Mouse (Mus musculus) 3134 (cell line): ENCODE measurements around the gene Slc30a9.

Experiments
- DNase-seq: peaks from one replicate; pipeline ENCODE4 v3.0.0-alpha.2; 2011; ENCODE audit warnings: low spot score; ENCODE audit not compliant: insufficient read length; ENCODE audit errors: extremely low read depth

Gene Slc30a9

DNA sequence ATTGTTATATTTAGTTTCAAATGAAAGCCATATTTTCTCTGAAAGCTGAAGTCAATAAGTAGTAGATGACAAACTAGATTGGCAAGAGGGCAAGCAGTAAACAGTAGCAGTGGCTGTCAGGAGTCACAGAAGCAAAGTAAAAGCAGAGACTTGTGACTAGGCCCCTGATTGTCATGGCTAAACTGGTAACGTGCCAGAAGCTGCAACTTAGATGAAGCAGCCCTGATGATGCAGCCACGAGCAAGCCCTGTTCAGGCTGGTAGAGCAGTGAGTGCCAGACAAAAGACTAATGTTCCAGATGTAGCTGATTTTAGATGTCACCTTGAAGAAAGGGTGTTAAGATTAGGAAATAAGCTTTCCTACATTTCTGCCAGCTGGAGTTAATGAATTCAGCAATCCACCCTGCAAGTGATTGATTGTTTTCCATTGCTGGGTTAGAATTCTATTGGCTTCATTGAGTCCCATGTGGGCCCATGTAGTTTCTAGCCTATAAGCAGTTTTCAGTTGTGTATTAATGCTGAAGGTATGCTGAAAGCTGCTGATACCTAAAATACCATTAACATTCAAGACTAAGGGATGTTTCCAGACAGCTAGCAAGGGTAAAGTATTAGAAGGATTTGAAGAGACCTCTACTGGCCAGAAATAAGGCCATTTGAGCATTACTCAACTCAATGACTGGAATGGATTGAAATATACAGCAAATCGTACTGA is 5.2 kb downstream of the Slc30a9 start:
- no peak for DNase-seq

DNA sequence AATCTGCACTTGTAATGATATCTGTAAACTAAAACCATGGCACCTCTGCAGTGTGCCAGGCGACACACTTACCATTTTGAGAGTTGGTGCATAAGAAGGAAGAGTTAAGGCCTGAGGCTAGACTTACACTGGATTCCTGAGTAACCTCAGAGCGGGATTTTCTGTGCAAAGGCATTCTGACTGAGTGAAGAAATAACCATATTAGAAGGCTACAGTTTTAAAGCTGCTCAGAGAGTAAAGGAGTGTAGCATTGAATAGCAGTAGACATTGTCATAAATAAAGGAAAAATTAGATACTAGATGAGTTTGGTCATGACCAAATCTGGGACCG is 5.7 kb downstream of the Slc30a9 start:
- no peak for DNase-seq

DNA sequence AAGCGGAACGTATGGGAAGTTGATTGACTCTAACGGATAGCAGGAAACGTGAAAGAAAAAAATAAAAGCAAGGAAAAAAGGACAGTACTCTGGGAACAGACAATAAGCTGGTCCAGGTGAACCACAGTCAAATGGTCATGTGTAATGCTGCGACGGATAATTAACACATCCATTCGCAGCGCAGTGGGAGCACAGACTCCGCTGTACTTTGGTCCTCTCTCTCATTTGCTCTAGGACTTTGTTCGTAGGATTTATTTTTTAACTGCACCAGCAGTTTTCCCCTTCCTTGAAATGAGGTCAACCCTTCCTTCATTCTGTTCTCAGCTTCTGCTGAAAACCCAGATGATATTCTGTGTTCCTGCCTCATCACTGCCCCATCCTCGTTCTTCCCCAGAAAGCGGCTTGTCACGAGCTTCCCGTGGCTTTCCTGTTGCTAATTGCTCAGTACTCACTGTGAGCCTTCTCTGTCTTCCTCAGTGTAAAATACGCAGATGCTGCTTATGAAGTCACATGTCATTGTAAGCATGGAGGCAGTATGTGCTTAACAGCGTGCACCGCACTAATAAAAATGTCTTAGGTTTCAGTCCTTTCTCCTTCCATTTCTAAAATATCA is 15.0 kb downstream of the Slc30a9 start:
- no peak for DNase-seq

DNA sequence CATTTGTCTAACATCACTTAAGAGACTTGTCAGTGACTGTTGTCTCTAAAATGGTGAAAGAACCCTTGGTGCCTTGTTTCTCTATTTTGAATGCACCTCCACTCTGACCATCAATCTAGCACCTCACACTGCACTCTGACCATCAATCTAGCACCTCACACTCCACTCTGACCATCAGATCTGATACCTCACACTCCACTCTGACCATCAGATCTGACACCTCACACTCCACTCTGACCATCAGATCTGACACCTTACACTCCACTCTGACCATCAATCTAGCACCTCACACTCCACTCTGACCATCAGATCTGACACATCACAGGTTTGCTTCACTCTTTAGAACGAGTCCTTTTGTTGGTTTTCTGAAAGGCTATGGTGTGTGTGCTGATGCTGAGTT is 17.3 kb downstream of the Slc30a9 start:
- no peak for DNase-seq

DNA sequence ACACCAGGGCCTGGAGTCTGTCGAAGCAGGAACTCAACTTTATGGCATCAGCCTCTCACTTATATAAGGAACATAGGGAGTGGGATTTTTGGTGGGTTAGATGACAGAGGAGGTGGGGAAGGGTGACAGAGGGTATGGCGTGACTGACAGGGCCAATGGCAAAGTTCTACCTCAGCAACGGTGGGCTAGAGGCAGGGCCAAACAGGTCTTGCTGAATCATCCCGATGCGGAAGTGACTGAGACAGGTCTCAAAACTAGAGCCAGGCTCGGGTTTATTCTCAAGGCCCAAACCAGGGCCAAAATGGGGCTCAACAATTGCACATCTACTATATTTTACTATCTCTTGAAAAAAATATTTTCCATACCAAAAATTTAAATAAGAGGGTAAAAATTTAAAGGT is 34.1 kb downstream of the Slc30a9 start:
- DNase-seq = no peak

DNA sequence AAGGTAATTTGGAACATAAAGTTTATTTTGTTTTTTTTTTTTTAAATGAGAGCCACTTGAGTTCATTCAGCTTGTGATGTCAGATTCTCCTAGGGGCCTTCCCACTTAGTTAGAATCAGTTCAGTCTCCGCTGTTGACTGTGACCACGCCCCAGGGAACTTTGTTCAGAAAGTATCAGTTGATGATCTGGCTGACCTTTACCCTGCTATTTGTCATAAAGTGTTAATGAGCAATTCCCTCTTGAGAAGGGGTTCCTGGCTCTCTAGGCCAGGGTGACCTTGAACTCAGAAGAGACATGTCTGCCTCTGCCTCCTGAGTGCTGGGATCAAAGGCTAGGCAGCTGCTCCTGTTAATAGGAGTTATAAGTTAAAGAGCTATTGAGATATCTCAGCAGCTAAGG is 40.3 kb downstream of the Slc30a9 start:
- no peak for DNase-seq

DNA sequence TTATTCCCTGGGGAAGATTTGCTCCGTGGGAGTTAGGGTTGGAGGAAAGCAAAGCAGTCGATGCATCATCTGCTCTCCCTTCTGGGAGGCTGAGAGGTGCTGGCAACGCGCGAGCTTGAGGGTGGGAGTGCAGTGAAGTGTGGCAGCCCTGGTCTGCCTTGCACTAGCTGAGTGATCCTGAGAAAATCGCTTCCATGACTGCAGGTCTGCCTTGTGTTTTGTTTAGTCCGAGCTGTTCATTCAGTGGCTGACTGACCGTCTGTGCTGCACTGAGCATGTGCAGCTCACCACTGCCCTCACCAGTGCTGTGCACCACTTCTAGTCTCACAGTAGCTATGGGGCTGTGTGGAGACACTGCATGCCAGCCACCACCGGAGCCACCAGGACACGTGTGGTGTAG is 42.2 kb downstream of the Slc30a9 start:
- no peak for DNase-seq

DNA sequence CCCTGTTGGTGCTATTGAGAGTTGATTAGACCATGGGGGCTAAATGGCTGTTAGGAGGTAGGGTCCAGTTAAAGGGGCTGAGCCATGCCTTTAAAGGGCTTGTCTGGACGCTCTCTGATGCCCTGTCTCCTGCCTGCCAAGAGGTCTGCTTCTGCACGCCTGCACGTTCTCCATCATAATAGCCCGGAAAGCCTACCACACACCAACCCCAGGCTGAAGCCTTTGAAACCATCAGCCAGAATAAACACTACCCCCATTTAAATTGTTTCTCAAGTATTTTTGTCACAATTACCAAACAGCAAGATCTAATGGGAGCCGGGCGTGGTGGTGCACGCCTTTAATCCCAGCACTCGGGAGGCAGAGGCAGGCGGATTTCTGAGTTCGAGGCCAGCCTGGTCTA is 55.6 kb downstream of the Slc30a9 start:
- no peak for DNase-seq

DNA sequence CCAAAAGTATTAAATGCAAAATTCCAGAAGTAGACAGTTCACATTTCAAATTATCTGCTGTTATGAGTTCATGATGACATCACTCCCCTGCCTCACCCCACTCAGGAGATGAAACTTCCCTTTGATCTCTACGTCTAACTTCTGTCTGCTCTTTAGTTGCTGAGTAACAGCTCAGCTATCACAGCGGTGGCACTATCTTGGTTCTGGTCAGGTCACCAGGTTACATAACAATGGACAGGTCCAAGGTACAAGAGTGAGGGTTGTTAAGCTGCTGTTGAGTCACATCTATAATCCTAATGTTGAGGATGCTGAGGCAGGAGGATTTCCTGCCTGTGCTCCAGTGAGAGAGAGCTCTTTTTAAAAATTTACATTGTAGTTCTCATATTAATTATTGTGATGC is 56.2 kb downstream of the Slc30a9 start:
- no peak for DNase-seq

DNA sequence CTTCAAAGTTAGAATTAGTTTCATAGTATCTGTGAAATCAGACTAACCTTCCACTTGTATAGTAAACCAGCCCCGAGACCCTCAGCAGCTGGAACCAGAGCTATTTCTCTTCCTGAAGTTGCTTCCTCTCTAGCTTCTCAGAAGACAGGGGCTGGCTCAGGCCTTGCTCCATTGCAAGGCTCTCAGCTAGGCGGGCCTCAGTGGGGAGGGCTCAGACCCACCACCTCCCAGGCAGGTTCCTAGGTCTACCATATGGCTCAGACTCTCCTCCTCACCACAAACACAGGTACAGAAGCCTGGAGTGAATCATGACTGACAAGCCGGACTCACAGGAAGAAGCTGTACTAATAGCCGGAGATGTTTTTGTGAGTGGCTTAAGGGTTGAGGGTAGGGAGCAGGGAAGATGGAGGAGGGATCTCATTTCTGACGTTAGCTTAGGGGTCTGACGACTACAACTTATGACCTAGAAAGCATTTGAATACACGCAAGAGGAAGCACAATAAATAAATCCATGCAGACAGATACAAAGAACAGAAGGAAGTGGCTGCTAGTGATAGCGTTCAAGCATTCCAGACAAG is 70.4 kb downstream of the Slc30a9 start:
- DNase-seq = no peak

DNA sequence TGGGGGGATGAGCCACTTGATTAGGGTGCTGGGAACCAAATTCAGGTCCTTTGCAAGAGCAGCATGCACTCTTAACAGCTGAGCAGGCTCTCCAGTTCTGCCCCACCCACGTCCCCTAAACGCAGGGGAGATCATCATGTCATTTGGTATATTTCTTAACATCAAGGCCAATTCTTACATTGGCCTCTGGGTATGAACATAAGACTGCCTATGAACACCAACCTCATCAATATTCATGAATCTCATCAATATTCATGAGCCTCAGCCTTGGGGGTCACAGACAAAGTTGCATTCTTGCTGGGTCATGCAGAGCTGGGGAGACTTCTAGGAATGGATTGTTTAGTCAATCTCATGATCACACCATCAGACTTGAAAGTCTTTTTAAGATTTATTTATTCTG is 74.9 kb downstream of the Slc30a9 start:
- no peak for DNase-seq

DNA sequence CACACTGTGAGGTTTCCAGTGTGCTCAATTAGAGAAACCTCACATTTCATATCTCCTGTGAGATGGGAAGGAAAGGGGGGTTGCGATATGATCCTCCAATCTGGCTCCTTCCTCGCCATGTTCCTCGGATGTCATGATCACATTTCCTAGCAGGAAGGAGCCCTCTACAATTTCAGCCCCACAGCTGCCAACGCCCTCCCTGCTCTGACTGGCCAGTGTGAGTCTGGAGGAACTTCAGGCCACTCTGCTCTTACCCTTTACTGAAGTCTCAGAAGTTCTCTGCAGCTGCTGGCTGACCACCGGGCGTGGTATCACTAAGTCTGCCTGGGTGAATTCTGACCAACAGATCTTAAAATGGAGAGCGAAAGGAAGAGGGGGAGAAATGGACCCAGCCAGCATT is 75.8 kb downstream of the Slc30a9 start:
- no peak for DNase-seq

DNA sequence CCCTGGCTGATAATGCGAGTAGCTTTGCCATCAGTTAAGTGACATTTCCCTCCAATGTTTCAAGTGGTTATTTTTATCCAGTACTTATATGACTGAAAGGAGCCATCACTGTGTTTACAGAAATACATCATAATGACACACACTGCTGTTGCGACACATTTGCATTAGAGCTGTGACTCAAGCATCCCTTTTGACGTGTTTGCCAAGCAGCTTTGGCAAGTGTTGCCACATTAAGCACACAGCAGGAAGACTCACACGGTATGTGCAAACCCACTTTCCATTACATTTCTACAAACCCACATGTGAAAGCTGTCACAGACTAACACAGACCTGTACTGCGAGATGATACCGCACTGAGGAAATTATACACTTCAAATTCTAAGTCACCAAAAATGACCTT is 87.2 kb downstream of the Slc30a9 start:
- peak; percentile 27 for DNase-seq

DNA sequence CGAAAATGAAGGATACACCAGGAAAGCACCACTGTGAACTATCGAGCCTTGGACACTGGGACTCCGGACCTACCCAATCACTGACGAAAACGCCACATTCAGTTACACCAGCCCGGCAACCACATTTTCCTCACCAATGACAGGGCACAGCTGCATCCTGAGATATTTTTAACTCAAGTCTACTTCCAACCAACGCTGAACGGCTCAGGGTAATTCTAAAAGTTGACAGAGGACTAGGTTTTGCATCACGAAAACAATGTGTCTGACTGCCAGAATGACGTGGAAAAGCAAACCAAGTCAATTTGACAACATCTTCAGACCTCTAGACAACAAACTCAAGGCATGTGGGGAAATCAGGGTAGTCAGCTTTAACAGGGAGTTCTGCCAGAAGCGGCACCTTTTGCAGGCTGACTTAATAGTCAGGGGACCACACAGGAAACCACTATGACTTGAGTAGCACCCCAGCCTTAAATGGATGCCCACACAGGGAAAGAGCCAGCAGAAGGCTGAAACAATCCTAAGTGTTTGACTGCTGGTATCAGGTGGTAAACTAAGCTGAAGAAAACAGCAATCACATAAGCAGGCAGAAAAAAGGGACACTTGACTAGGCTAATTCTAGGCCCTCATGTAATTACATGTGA is 88.6 kb downstream of the Slc30a9 start:
- no peak for DNase-seq

DNA sequence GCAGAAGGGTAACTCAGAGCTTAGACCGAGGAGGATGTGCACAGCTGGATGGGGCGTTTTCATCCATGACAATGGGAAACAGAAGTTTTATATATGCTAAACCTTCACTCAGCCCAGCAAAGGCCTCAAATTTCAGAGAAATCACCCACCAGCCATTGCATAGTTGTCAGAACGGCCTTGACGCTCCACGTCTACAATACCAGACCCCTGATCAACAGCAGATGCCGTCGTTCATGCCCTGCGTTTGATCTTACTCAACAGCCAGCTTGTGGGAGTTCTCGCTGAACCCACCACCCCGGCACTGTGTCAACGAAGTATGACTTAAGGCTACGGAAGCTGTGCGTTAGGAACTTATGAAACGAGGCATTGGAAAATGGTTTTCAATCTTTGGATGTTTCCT is 90.4 kb downstream of the Slc30a9 start:
- DNase-seq = no peak

DNA sequence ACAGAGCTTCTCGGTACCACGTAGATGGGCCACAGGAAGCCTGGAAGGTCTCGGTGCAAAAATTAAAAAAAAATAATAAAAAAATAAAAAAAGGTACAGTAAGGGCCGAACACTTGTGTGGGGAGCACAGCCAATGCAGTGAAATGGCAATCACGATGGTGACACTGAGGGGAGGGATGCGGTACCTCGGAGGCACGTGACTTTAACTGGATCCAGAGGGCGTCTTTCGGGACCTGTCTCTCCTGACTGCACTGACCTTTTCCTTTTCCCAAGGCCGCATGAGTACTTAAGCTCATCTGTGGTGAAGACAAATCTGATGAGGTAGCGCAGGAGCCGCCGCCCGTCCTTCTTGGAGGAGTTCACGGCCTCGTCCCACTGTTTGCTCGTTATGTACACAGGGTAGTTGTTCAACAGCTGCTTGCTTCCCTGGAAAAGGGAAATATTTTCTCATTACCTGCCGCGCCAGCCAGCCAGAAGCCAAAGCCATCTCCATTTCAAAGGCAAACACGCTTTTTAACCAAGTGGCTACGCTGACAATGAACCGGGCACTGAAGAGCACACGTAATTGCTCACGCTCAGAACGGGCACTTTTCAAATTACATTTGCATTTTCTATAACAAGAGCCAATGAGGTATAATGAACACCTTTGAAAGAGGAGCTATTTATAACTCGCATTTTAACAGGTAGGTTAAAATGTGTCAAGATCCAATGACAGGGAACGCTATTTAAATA is 93.3 kb downstream of the Slc30a9 start:
- DNase-seq = no peak

DNA sequence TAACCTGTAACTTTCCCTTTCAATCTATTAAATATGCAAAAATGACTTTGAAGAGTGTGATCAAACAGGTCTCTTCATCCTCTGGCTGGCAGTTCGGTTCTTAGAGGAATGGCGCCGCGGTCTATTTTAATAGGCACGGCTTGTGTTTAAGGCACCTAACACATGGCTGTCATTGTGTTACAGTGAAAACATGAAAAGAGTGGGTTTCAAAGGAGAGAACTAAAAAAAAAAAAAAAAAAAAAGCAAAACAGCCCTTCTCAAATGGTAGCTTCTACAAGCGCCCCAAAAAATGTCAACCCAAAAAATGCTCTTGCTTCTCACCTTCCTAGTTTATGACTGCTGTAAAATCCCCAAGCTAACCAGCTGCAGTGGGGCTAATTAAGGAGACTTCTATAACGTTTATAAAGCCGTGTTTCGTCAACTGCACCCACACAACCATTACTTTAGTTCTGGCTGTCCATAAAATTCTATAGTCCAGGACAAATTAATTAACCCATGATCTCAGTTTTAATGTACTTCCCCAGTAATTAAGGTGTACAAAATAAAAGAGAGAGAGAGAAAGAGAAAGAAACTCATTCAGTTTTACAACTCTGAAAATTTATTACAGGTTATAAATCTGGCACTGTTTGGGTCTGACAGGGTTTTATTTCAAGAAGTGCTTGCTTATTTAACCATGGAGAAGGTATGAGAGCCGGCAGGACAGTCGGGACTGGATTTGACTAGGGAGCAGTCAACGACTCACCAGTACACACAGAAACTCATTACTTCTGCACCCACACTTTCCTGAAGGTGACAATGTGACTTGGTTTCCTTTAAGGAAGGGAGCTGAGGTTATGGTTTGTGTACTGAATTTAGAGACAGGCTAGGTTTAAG is 94.1 kb downstream of the Slc30a9 start:
- no peak for DNase-seq

DNA sequence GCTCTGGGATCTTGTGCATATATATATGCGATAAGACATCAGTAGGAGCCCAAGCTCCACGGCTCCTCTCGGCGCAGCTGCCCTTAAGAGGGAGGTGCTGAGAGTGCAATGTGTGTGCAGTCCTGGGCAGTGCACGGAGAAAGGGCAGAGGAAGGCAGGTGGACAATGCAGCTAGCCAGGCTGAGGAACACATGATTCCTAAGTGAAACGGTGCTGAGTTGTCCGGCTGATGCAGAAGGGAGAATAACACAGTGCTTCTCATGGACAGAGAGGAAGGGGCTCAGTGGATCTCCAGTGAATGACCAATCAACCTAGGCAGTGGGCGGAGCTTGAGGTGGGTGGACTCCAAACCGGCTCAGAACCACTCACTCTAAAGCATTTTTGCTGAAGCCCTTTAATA is 94.9 kb downstream of the Slc30a9 start:
- no peak for DNase-seq

DNA sequence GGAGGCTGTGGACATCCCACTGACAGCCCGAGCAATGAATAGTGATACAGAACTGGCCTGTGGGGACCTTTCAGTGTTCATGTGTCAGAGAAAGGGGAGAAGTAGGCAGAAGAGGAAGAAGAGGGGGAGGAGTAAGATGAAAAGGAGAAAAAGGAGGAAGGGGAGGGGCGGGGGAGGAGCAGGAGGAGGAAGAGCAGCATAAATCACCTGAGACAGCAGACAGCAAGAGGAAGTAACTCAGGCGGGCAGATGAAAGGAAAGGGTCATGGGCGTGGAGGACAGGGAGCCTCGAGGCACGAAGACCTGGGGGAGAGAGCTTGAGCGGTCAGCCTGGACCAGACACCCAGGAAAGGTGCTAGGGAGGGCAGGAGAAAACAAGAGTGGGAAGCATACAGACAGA is 97.6 kb downstream of the Slc30a9 start:
- no peak for DNase-seq

DNA sequence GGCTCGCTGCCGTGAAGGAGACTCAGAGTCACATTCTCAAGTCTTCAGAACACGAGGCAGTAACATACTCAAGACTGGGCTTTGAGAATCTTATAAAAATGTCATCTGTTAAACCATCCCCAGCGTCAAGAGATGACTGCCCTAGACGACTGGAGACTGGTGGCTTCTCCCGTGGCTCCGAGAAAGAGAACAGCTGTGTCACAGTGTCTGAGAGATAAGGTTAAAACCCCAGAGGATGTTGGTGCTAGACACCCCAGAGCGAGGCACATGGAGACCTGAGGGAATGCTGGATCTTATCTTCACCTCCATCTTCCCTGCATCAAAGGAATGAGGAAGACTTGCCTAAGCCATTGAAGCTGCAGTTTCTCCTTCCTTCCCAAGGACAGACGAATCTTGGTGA is 98.2 kb downstream of the Slc30a9 start:
- DNase-seq = no peak
